In the genomic region with DNA sequence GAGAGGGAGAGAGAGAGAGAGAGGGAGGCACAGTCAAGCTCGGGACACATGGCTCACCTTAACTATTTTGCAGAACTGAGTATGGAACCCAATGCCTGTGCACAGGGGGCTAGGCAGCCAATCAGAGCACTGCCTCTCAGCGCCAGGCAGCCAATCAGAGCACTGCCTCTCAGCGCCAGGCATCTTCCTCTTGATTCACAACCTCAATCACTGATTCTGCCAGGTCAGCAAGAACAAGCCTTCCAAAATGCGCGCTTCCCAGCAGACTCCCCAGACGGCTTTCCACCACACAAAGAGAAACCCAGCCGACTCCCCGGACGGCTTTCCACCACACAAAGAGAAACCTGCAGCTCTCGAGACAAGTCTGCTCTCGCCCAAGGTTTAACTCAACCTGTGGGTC, we compare ENCODE assay signal across 8 mouse cellular contexts. TPM values are rescaled to one million over a fixed set of nuclear protein-coding genes. Genes with fewer than 3 reads are reported as not detected.
DNase-seq lines count a peak whose midpoint lies in the region; ATAC-seq and TF ChIP-seq lines count a peak whose summit lies in the region.

No protein-coding gene starts in this region.

- no peak for ATAC-seq in heart, embryonic 11.5 days (replicated peaks; ENCODE audit: insufficient number of reproducible peaks, low FRiP score, low TSS enrichment)
- peak; percentile 82; the same call in 1 of the 2 replicates for ATAC-seq in embryonic facial prominence, embryonic 11.5 days (replicated peaks; ENCODE audit: insufficient number of reproducible peaks, low FRiP score, low TSS enrichment, low read depth)
- ATAC-seq in neural tube, embryonic 15.5 days (ENCODE audit: low FRiP score): peak; percentile 56
- ATAC-seq in inflammation-experienced regulatory T-cells, adult 6 months: no peak
- no peak for ATAC-seq in lung, postnatal 0 days

- no peak for TF ChIP-seq CTCF in E14TG2a.4 (conservative IDR thresholded peaks at IDR 0.05; ENCODE audit: low read length)
- TF ChIP-seq CTCF in lung, postnatal 0 days (IDR thresholded peaks at IDR 0.05): no peak

- H3K4me3 ChIP-seq in heart, embryonic 11.5 days (ENCODE audit: low read depth, low read length): no peak overlapping the region
- 0 out of 2 replicates have a peak overlapping the region, but pooled peaks have one; percentile 49 for H3K4me3 ChIP-seq in E14TG2a.4 (replicated peaks; ENCODE audit: low read length)
- H3K4me3 ChIP-seq in embryonic facial prominence, embryonic 11.5 days (ENCODE audit: low read depth, low read length): no peak overlapping the region
- H3K4me3 ChIP-seq in neural tube, embryonic 15.5 days (replicated peaks): peak overlapping the region; percentile 24
- no peak overlapping the region for H3K4me3 ChIP-seq in lung, postnatal 0 days (ENCODE audit: low read depth, low read length)

- H3K4me2 ChIP-seq in heart, embryonic 11.5 days: peak overlapping the region; percentile 43
- peak overlapping the region; percentile 30; the same call in 1 of the 2 replicates for H3K4me2 ChIP-seq in embryonic facial prominence, embryonic 11.5 days (ENCODE audit: low read depth, low read length)
- H3K4me2 ChIP-seq in neural tube, embryonic 15.5 days: peak overlapping the region; percentile 52
- no peak overlapping the region for H3K4me2 ChIP-seq in lung, postnatal 0 days (replicated peaks; ENCODE audit: low read depth, low read length)

- H3K27me3 ChIP-seq in heart, embryonic 11.5 days (ENCODE audit: control insufficient read depth, insufficient read depth, low read length): no peaks in the 10 kb centered on the region
- H3K27me3 ChIP-seq in E14TG2a.4 (ENCODE audit: insufficient read depth, low read length): no peaks in the 10 kb centered on the region
- no peaks in the 10 kb centered on the region for H3K27me3 ChIP-seq in embryonic facial prominence, embryonic 11.5 days (ENCODE audit: control insufficient read depth, insufficient read depth, low read length)
- no peaks in the 10 kb centered on the region for H3K27me3 ChIP-seq in neural tube, embryonic 15.5 days (replicated peaks)
- H3K27me3 ChIP-seq in lung, postnatal 0 days (replicated peaks; ENCODE audit: insufficient read depth, low read length): no peaks in the 10 kb centered on the region

- no peak overlapping the region for H3K9ac ChIP-seq in heart, embryonic 11.5 days (ENCODE audit: low read depth, low read length)
- peak overlapping the region; percentile 13; the same call in 1 of the 2 replicates for H3K9ac ChIP-seq in embryonic facial prominence, embryonic 11.5 days (replicated peaks; ENCODE audit: low read length)
- no peak overlapping the region for H3K9ac ChIP-seq in neural tube, embryonic 15.5 days (replicated peaks)
- no peak overlapping the region for H3K9ac ChIP-seq in lung, postnatal 0 days (replicated peaks; ENCODE audit: low read depth)

- 19% methylated on average over 11 of the region's 11 CpGs for WGBS in heart, embryonic 11.5 days (ENCODE audit: insufficient replicate concordance)
- 12% methylated on average over 11 of the region's 11 CpGs for WGBS in embryonic facial prominence, embryonic 11.5 days
- WGBS in neural tube, embryonic 15.5 days: 13% methylated on average over 11 of the region's 11 CpGs
- 24% methylated on average over 11 of the region's 11 CpGs for WGBS in lung, postnatal 0 days

- H3K27ac ChIP-seq in heart, embryonic 11.5 days (ENCODE audit: low read depth, low read length): no peak overlapping the region
- no peak overlapping the region for H3K27ac ChIP-seq in embryonic facial prominence, embryonic 11.5 days (replicated peaks; ENCODE audit: low read depth, low read length)
- no peak overlapping the region for H3K27ac ChIP-seq in neural tube, embryonic 15.5 days (replicated peaks)
- no peak overlapping the region for H3K27ac ChIP-seq in lung, postnatal 0 days (ENCODE audit: low read length)

- no peak for DNase-seq in heart, adult 9 months (ENCODE audit: low spot score in 2 of 2)
- DNase-seq in embryonic facial prominence, embryonic 11.5 days (ENCODE audit: low spot score): peak; percentile 72
- DNase-seq in layer of hippocampus, adult 9-11 months: peak; percentile 42
- no peak for DNase-seq in lung, postnatal 0 days (ENCODE audit: low spot score)

- H3K4me1 ChIP-seq in heart, embryonic 11.5 days (ENCODE audit: control insufficient read depth, insufficient read depth, low read length): peaks cover 3% of the 10 kb centered on the region; the same call in 1 of the 2 replicates
- H3K4me1 ChIP-seq in E14TG2a.4 (replicated peaks; ENCODE audit: low read depth, low read length): peaks cover 43% of the 10 kb centered on the region
- no peaks in the 10 kb centered on the region for H3K4me1 ChIP-seq in embryonic facial prominence, embryonic 11.5 days (ENCODE audit: control insufficient read depth, insufficient read depth, low read length)
- H3K4me1 ChIP-seq in neural tube, embryonic 15.5 days: peaks cover 31% of the 10 kb centered on the region
- no peaks in the 10 kb centered on the region for H3K4me1 ChIP-seq in lung, postnatal 0 days (ENCODE audit: insufficient read depth, low read depth, low read length)

- no peaks in the 10 kb centered on the region for H3K9me3 ChIP-seq in heart, embryonic 11.5 days (replicated peaks; ENCODE audit: control insufficient read depth, low read length)
- peaks cover 10% of the 10 kb centered on the region for H3K9me3 ChIP-seq in E14TG2a.4 (ENCODE audit: low read length)
- H3K9me3 ChIP-seq in embryonic facial prominence, embryonic 11.5 days (replicated peaks; ENCODE audit: control insufficient read depth, low read length): no peaks in the 10 kb centered on the region
- no peaks in the 10 kb centered on the region for H3K9me3 ChIP-seq in neural tube, embryonic 15.5 days (replicated peaks)
- H3K9me3 ChIP-seq in lung, postnatal 0 days (ENCODE audit: low read length): no peaks in the 10 kb centered on the region

- peaks cover 6% of the 10 kb centered on the region for H3K36me3 ChIP-seq in heart, embryonic 11.5 days (ENCODE audit: control insufficient read depth, insufficient read depth, low read length)
- peaks cover 15% of the 10 kb centered on the region for H3K36me3 ChIP-seq in E14TG2a.4 (ENCODE audit: insufficient read depth, low read length)
- no peaks in the 10 kb centered on the region for H3K36me3 ChIP-seq in embryonic facial prominence, embryonic 11.5 days (replicated peaks; ENCODE audit: control insufficient read depth, insufficient read depth, low read depth, low read length)
- peaks cover 20% of the 10 kb centered on the region for H3K36me3 ChIP-seq in neural tube, embryonic 15.5 days
- peaks cover 12% of the 10 kb centered on the region; the same call in 1 of the 2 replicates for H3K36me3 ChIP-seq in lung, postnatal 0 days (ENCODE audit: insufficient read depth, low read length)

- TF ChIP-seq EP300 in lung, postnatal 0 days (IDR thresholded peaks at IDR 0.05): no peak

RNA-seq across cellular contexts. Expression of gene Marc1, which starts 11.6 kb away (rescaled TPM):
- polyA plus RNA-seq in heart, embryonic 11.5 days (2014; fragmentation: Nextera tagmentation; extraction: Ambion mirVana): 0.07 TPM in 1 of 2 replicates, not detected in the other
- polyA plus RNA-seq in embryonic facial prominence, embryonic 11.5 days (2014; fragmentation: Nextera tagmentation; extraction: Ambion mirVana): not detected in 2 replicates
- 0.36 TPM in 1 of 2 replicates, not detected in the other for polyA plus RNA-seq in neural tube, embryonic 15.5 days (2015; fragmentation: Nextera tagmentation; extraction: Ambion mirVana)
- polyA plus RNA-seq in inflammation-experienced regulatory T-cells, adult 6 months (2017; shearing (Covaris generic)): not detected
- 0.11 and 0.13 TPM in 2 replicates for polyA plus RNA-seq in lung, postnatal 0 days (2015; fragmentation: Nextera tagmentation; extraction: Ambion mirVana)

RNA-seq across cellular contexts. Expression of gene Marc2, which starts 23.6 kb away (rescaled TPM):
- 97.0 and 104 TPM in 2 replicates for polyA plus RNA-seq in heart, embryonic 11.5 days (2014; fragmentation: Nextera tagmentation; extraction: Ambion mirVana)
- polyA plus RNA-seq in embryonic facial prominence, embryonic 11.5 days (2014; fragmentation: Nextera tagmentation; extraction: Ambion mirVana): 118 and 125 TPM in 2 replicates
- 113 and 133 TPM in 2 replicates for polyA plus RNA-seq in neural tube, embryonic 15.5 days (2015; fragmentation: Nextera tagmentation; extraction: Ambion mirVana)
- polyA plus RNA-seq in inflammation-experienced regulatory T-cells, adult 6 months (2017; shearing (Covaris generic)): 10 to 100 TPM; 22.0 to 38.0 (median 29.2) TPM
- polyA plus RNA-seq in lung, postnatal 0 days (2015; fragmentation: Nextera tagmentation; extraction: Ambion mirVana): 213 and 222 TPM in 2 replicates

Comparison
In these comparisons a context has a peak if more than half of its experiments do, and no peak if none do; other contexts are left out.
1. ATAC-seq: peak in embryonic facial prominence, embryonic 11.5 days (single experiment) and neural tube, embryonic 15.5 days (single experiment); none in heart, embryonic 11.5 days (single experiment), inflammation-experienced regulatory T-cells, adult 6 months (single experiment) and lung, postnatal 0 days (single experiment).
2. H3K4me3 ChIP-seq: peak in E14TG2a.4 (single experiment) and neural tube, embryonic 15.5 days (single experiment); none in heart, embryonic 11.5 days (single experiment), embryonic facial prominence, embryonic 11.5 days (single experiment) and lung, postnatal 0 days (single experiment).
3. DNase-seq: peak in embryonic facial prominence, embryonic 11.5 days (single experiment) and layer of hippocampus, adult 9-11 months (single experiment); none in heart, adult 9 months (0 of 2) and lung, postnatal 0 days (single experiment).